Mouse (Mus musculus) kidney, postnatal 4 days (tissue): ENCODE data around the gene Thoc6.

Source experiments
- DNase-seq, 2 experiments: peaks; one replicate each; pipeline ENCODE4 v3.0.0; 2021; ENCODE audit warnings: mixed read lengths in 2 of 2

The Thoc6 gene

GRCm38 (mm10) chr17:23627813-23628212 is 45.9 kb downstream of the Thoc6 start:
- DNase-seq = no peak

GRCm38 (mm10) chr17:23620351-23620750 is 53.3 kb downstream of the Thoc6 start:
- no peak for DNase-seq
